Comparison of ENCODE assay signal across 19 mouse cellular contexts in the genomic region with DNA sequence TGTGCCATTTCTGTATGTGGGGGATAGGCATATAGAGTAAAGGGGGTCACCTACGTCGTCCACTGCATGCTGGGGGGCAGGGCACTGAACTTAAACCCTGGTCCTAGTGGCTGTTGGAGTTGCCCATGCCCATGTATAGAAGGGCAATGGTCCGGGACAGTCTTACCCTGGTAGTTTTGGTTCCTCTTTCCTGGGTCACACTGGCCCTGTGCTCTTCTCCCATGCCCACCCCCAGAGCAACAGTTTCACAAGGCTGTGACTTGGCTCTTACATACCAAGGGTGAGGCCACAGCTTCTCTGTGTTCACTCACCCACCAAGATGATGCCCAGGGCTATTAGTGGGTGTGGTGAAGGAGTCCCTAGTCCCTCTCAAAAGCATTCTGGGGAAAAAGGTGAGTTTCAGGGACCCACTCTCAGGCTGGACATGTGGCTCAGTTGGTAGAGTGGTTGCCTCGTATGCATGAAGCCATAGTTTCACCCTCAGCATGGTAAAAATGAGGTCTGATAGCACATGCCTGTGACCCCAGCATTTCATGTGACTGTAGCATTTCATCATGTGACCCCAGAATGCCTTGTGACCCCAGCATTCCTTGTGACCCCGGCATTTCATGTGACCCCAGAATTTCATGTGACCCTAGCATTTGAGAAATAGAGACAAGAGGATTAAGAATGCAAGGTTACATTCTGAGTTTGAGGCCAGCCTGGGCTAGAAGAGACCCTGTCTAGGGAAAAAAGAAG. TPM values are rescaled to one million over a fixed set of nuclear protein-coding genes. Genes with fewer than 3 reads are reported as not detected.
DNase-seq lines count a peak whose midpoint lies in the region; ATAC-seq and TF ChIP-seq lines count a peak whose summit lies in the region.
"Had no signal": no experiment of that assay in that cellular context is flagged by ENCODE, and none has a peak within 500 bp of the region (broad histone marks: within the 10 kb centered on the region; RNA-seq: fewer than 3 reads in every experiment).

No protein-coding gene starts in this region.

- in situ Hi-C loops in CH12.LX (cut with MboI; ENCODE audit: low pct_ligation_motif_present, low pct_unique_long_range_greater_than_20kb, low sequenced_read_pairs), result no loop called here

- ATAC-seq in liver, embryonic 16.5 days (ENCODE audit: low read depth), result peak; percentile 47
- no peak for ATAC-seq in liver, embryonic 12.5 days
- ATAC-seq in granulocyte monocyte progenitor cell, adult 5-6 weeks (replicated peaks; ENCODE audit: poor library complexity, severe bottlenecking), result peak; percentile 75
- ATAC-seq: midbrain, embryonic 13.5 days had no signal

- no peak overlapping the region for H3K9ac ChIP-seq in liver, embryonic 16.5 days (ENCODE audit: low read depth, low read length)
- H3K9ac ChIP-seq in liver, embryonic 12.5 days, result no peak overlapping the region
- no peak overlapping the region for H3K9ac ChIP-seq in CH12.LX (ENCODE audit: insufficient read depth, low read depth)
- H3K9ac ChIP-seq: embryonic facial prominence, embryonic 13.5 days; liver, embryonic 13.5 days; midbrain, embryonic 13.5 days had no signal

- TF ChIP-seq EP300 in CH12.LX (IDR thresholded peaks at IDR 0.05; ENCODE audit: low read length), result peak; percentile 67

- WGBS in liver, embryonic 16.5 days (ENCODE audit: insufficient replicate concordance), result 49% methylated on average over 5 of the region's 5 CpGs
- WGBS in liver, embryonic 12.5 days (ENCODE audit: insufficient replicate concordance), result 62% methylated on average over 5 of the region's 5 CpGs

- peaks cover 12% of the 10 kb centered on the region for H3K4me1 ChIP-seq in liver, embryonic 16.5 days (ENCODE audit: control insufficient read depth, low read depth, low read length)
- H3K4me1 ChIP-seq in liver, embryonic 12.5 days, result peaks cover 20% of the 10 kb centered on the region
- peaks cover 32 to 54% of the 10 kb centered on the region in 2 experiments for H3K4me1 ChIP-seq in CH12.LX (ENCODE audit: control insufficient read depth in 1 of 2, insufficient read depth in 2 of 2)

- TF ChIP-seq POLR2A in CH12.LX (IDR thresholded peaks at IDR 0.05; ENCODE audit: low read depth, low read length), result no peak

- H3K27me3 ChIP-seq in liver, embryonic 16.5 days (ENCODE audit: control insufficient read depth, insufficient read depth, low read depth, low read length), result no peaks in the 10 kb centered on the region
- H3K27me3 ChIP-seq in liver, embryonic 12.5 days (replicated peaks), result peaks cover 18% of the 10 kb centered on the region
- H3K27me3 ChIP-seq in CH12.LX (replicated peaks), result no peaks in the 10 kb centered on the region
- H3K27me3 ChIP-seq: embryonic facial prominence, embryonic 13.5 days; heart, embryonic 13.5 days; liver, embryonic 13.5 days; midbrain, embryonic 13.5 days had no signal

- H3K27ac ChIP-seq in liver, embryonic 16.5 days (ENCODE audit: low read length), result peak overlapping the region; percentile 26
- H3K27ac ChIP-seq in liver, embryonic 12.5 days, result no peak overlapping the region
- no peak overlapping the region for H3K27ac ChIP-seq in CH12.LX (ENCODE audit: insufficient read depth, low read depth)
- H3K27ac ChIP-seq: embryonic facial prominence, embryonic 13.5 days; heart, embryonic 13.5 days; layer of hippocampus, adult 2 months; midbrain, embryonic 13.5 days had no signal

- H3K9me3 ChIP-seq in liver, embryonic 16.5 days (replicated peaks; ENCODE audit: control insufficient read depth, low read length), result no peaks in the 10 kb centered on the region
- H3K9me3 ChIP-seq in liver, embryonic 12.5 days (replicated peaks), result no peaks in the 10 kb centered on the region
- no peaks in the 10 kb centered on the region for H3K9me3 ChIP-seq in CH12.LX (replicated peaks; ENCODE audit: low read length)
- H3K9me3 ChIP-seq: embryonic facial prominence, embryonic 13.5 days; heart, embryonic 13.5 days; liver, embryonic 13.5 days; midbrain, embryonic 13.5 days had no signal

- H3K79me2 ChIP-seq in CH12.LX (replicated peaks; ENCODE audit: control insufficient read depth, extremely low read depth, insufficient read depth, poor library complexity, severe bottlenecking), result no peaks in the 10 kb centered on the region

- H3K36me3 ChIP-seq in liver, embryonic 16.5 days (ENCODE audit: control insufficient read depth, insufficient read depth), result no peaks in the 10 kb centered on the region
- no peaks in the 10 kb centered on the region for H3K36me3 ChIP-seq in liver, embryonic 12.5 days
- H3K36me3 ChIP-seq in CH12.LX (replicated peaks in 1 of 2; ENCODE audit: control insufficient read depth in 1 of 2, insufficient read depth in 1 of 2, low read length in 1 of 2), result no peaks in the 10 kb centered on the region
- H3K36me3 ChIP-seq: embryonic facial prominence, embryonic 13.5 days; heart, embryonic 13.5 days; liver, embryonic 13.5 days; midbrain, embryonic 13.5 days had no signal

- no peak overlapping the region for H3K4me3 ChIP-seq in liver, embryonic 16.5 days (ENCODE audit: low read depth, low read length)
- no peak overlapping the region for H3K4me3 ChIP-seq in liver, embryonic 12.5 days
- H3K4me3 ChIP-seq in CH12.LX (replicated peaks in 1 of 3; ENCODE audit: low read depth in 2 of 3, low read length in 2 of 3, poor library complexity in 1 of 3), result no peak overlapping the region
- H3K4me3 ChIP-seq: embryonic facial prominence, embryonic 13.5 days; heart, embryonic 13.5 days; layer of hippocampus, adult 2 months; liver, embryonic 13.5 days; midbrain, embryonic 13.5 days had no signal

- dilution Hi-C loops in CH12.LX (cut with MboI; ENCODE audit: extremely low pct_ligation_motif_present, extremely low pct_unique_long_range_greater_than_20kb, low sequenced_read_pairs), result no loop called here

- TF ChIP-seq RAD21 in CH12.LX (IDR thresholded peaks at IDR 0.05; ENCODE audit: low read depth, low read length), result no peak

- no peak for TF ChIP-seq CTCF in CH12.LX (conservative IDR thresholded peaks at IDR 0.05 in 1 of 2, IDR thresholded peaks at IDR 0.05 in 1 of 2; ENCODE audit: low read depth in 2 of 2, low read length in 2 of 2)

- H3K4me2 ChIP-seq in liver, embryonic 16.5 days (ENCODE audit: low read depth, low read length), result no peak overlapping the region
- no peak overlapping the region for H3K4me2 ChIP-seq in liver, embryonic 12.5 days
- peak overlapping the region; percentile 29; the same call in 1 of the 2 replicates for H3K4me2 ChIP-seq in CH12.LX (ENCODE audit: insufficient read depth, low read depth, poor library complexity, severe bottlenecking)
- H3K4me2 ChIP-seq: embryonic facial prominence, embryonic 13.5 days; heart, embryonic 13.5 days; liver, embryonic 13.5 days; midbrain, embryonic 13.5 days had no signal

- no peak for DNase-seq in CH12.LX (ENCODE audit: extremely low read depth)
- DNase-seq in monocyte, adult 2 months (ENCODE audit: low read depth in 1 of 2, low spot score in 2 of 2), result peak; percentile 72 to 78
- DNase-seq in embryo, embryonic 11 days, result no peak
- no peak for DNase-seq in right cerebral cortex, postnatal 10 days (ENCODE audit: low spot score in 2 of 2)
- no peak for DNase-seq in cerebellum, adult 11-12 months
- DNase-seq: cerebellum, postnatal 36 days; gastrocnemius, postnatal 14 days; heart, postnatal 4 days; liver, embryonic 13.5 days; right cerebral cortex, postnatal 14 days; thymus, postnatal 25 days had no signal

TF ChIP-seq in CH12.LX, 34 proteins besides CTCF, POLR2A, EP300 and RAD21 (continues in another document):
- no peak for TF ChIP-seq NRF1 (IDR thresholded peaks at IDR 0.05; ENCODE audit: low read depth, low read length)
- TF ChIP-seq SMC3 (IDR thresholded peaks at IDR 0.05; ENCODE audit: low read depth, low read length), result no peak
- TF ChIP-seq ZKSCAN1 (IDR thresholded peaks at IDR 0.05; ENCODE audit: borderline replicate concordance, low read depth, low read length), result no peak
- no peak for TF ChIP-seq E2F4 (IDR thresholded peaks at IDR 0.05; ENCODE audit: insufficient replicate concordance, low read depth, low read length)
- no peak for TF ChIP-seq JUND (conservative IDR thresholded peaks at IDR 0.05; ENCODE audit: low read depth, low read length)
- no peak for TF ChIP-seq PAX5 (IDR thresholded peaks at IDR 0.05; ENCODE audit: low read length)
- TF ChIP-seq TCF12 (IDR thresholded peaks at IDR 0.05; ENCODE audit: low read depth, low read length), result 0 out of 2 replicates have a peak, but pooled peaks have one; percentile 43
- TF ChIP-seq RCOR1 (conservative IDR thresholded peaks at IDR 0.05; ENCODE audit: low read depth, low read length), result no peak
- no peak for TF ChIP-seq KAT2A (IDR thresholded peaks at IDR 0.05; ENCODE audit: insufficient replicate concordance, low read length)
- TF ChIP-seq MAX (IDR thresholded peaks at IDR 0.05; ENCODE audit: low read length), result peak; percentile 50; the same call in 1 of the 2 replicates
- peak; percentile 36; the same call in 1 of the 2 replicates for TF ChIP-seq MYC (IDR thresholded peaks at IDR 0.05; ENCODE audit: low read depth, low read length)
- no peak for TF ChIP-seq JUN (IDR thresholded peaks at IDR 0.05; ENCODE audit: insufficient read depth, low read depth, low read length)
- no peak for TF ChIP-seq MEF2A (IDR thresholded peaks at IDR 0.05; ENCODE audit: borderline replicate concordance, low read depth, low read length)
- TF ChIP-seq IRF4 (IDR thresholded peaks at IDR 0.05; ENCODE audit: low read depth, low read length), result peak; percentile 77
- TF ChIP-seq USF2 (conservative IDR thresholded peaks at IDR 0.05; ENCODE audit: low read depth, low read length), result no peak; the same call in 1 of the 2 replicates
- TF ChIP-seq NELFE (IDR thresholded peaks at IDR 0.05; ENCODE audit: low read depth, low read length), result no peak
- no peak for TF ChIP-seq ZC3H11A (IDR thresholded peaks at IDR 0.05; ENCODE audit: low read depth, low read length)

RNA-seq across cellular contexts. Expression of a gene that starts 16.7 kb away (rescaled TPM):
- polyA plus RNA-seq in liver, embryonic 16.5 days (2015; fragmentation: Nextera tagmentation; extraction: Ambion mirVana), result 82.2 and 83.5 TPM in 2 replicates
- polyA plus RNA-seq in liver, embryonic 12.5 days (2016; fragmentation: Nextera tagmentation; extraction: Ambion mirVana), result 42.9 and 43.3 TPM in 2 replicates
- total RNA-seq in CH12.LX (2012; rRNA removed) (300 and 318 TPM in 2 replicates), CH12.LX (2014; rRNA removed) (223 and 251 TPM in 2 replicates)
- 465 and 470 TPM in 2 replicates for polyA plus RNA-seq in CH12.LX (2012; ENCODE audit: insufficient read length, low read depth)
- total RNA-seq in granulocyte monocyte progenitor cell, adult 5-6 weeks (2014; fragmentation: Nextera tagmentation), result 263 and 293 TPM in 2 replicates
- 243 and 253 TPM in 2 replicates for total RNA-seq in granulocyte monocyte progenitor cell, adult 5-6 weeks (2017)

RNA-seq across cellular contexts. Expression of a gene that starts 41.7 kb away (rescaled TPM):
- polyA plus RNA-seq in liver, embryonic 16.5 days (2015; fragmentation: Nextera tagmentation; extraction: Ambion mirVana), result 0.22 and 0.27 TPM in 2 replicates
- polyA plus RNA-seq in liver, embryonic 12.5 days (2016; fragmentation: Nextera tagmentation; extraction: Ambion mirVana), result 0.22 and 0.31 TPM in 2 replicates
- total RNA-seq in CH12.LX (2012; rRNA removed) (4.4 and 5.2 TPM in 2 replicates), CH12.LX (2014; rRNA removed) (7.4 and 7.5 TPM in 2 replicates)
- polyA plus RNA-seq in CH12.LX (2012; ENCODE audit: insufficient read length, low read depth), result 11.0 and 12.2 TPM in 2 replicates
- not detected in 2 replicates for total RNA-seq in granulocyte monocyte progenitor cell, adult 5-6 weeks (2014; fragmentation: Nextera tagmentation)
- total RNA-seq in granulocyte monocyte progenitor cell, adult 5-6 weeks (2017), result not detected in 2 replicates
- total RNA-seq: MEL had no signal

Comparison
In these comparisons a context has a peak if more than half of its experiments do, and no peak if none do; other contexts are left out.
1. DNase-seq: peak in monocyte, adult 2 months (2 of 2); none in CH12.LX (single experiment), embryo, embryonic 11 days (single experiment), right cerebral cortex, postnatal 10 days (0 of 2) and cerebellum, adult 11-12 months (single experiment).